Mouse (Mus musculus): ENCODE results near the gene Col24a1. TPM values are rescaled to one million over a fixed set of nuclear protein-coding genes. Genes with fewer than 3 reads are reported as not detected.

Gene Col24a1
- total and polyA plus RNA-seq, 3 experiments: 0.02 to 0.07 TPM; not detected in 1

- DNase-seq: no peak
These were observed 267.8 kb downstream of the Col24a1 start for GRCm38 (mm10) chr3:145560117-145560516.

GRCm38 (mm10) chr3:145574468-145574867 is 282.2 kb downstream of the Col24a1 start:
- DNase-seq: no peak

- no peak for DNase-seq
These were observed 283.1 kb downstream of the Col24a1 start for GRCm38 (mm10) chr3:145575340-145575739.

- DNase-seq: peak; percentile 94
These were observed 283.6 kb downstream of the Col24a1 start, which contains the start of gene Znhit6 for GRCm38 (mm10) chr3:145575743-145576481. Znhit6 (plus strand) TSS chr3:145576205.

- DNase-seq: no peak
These were observed 284.2 kb downstream of the Col24a1 start for GRCm38 (mm10) chr3:145576482-145576822.

GRCm38 (mm10) chr3:145576876-145577275 is 284.6 kb downstream of the Col24a1 start:
- no peak for DNase-seq

- no peak for DNase-seq
These were observed 290.8 kb downstream of the Col24a1 start for GRCm38 (mm10) chr3:145583043-145583442.

GRCm38 (mm10) chr3:145583522-145584200 is 291.4 kb downstream of the Col24a1 start:
- no peak for DNase-seq

GRCm38 (mm10) chr3:145590562-145590961 is 298.3 kb downstream of the Col24a1 start:
- no peak for DNase-seq

GRCm38 (mm10) chr3:145591841-145592542 is 299.7 kb downstream of the Col24a1 start:
- DNase-seq: no peak

- DNase-seq: no peak
These were observed 303.1 kb downstream of the Col24a1 start for GRCm38 (mm10) chr3:145595354-145595753.

- DNase-seq: no peak
These were observed 306.8 kb downstream of the Col24a1 start for GRCm38 (mm10) chr3:145599059-145599458.

GRCm38 (mm10) chr3:145600801-145601200 is 308.5 kb downstream of the Col24a1 start:
- DNase-seq: no peak

GRCm38 (mm10) chr3:145601345-145601744 is 309.1 kb downstream of the Col24a1 start:
- no peak for DNase-seq

Other genes starting within 250 kb of the Col24a1 start
- not detected for gene Clca2, start 193.0 kb upstream of the Col24a1 start, total RNA-seq (2021)
- gene Clca2, start 193.0 kb upstream of the Col24a1 start, polyA plus RNA-seq (2012; rRNA removed): 0.12 and 0.17 TPM in 2 replicates
- 10 to 100 TPM; 17.0 to 18.2 TPM for gene Odf2l, start 173.9 kb upstream of the Col24a1 start, total RNA-seq (2021)
- gene Odf2l, start 173.9 kb upstream of the Col24a1 start, polyA plus RNA-seq (2012; rRNA removed): 1.2 and 2.0 TPM in 2 replicates

Data from adrenal gland, adult 2 months (tissue).